Mouse (Mus musculus): ENCODE data around the gene Sh3rf1. TPM values are rescaled to one million over a fixed set of nuclear protein-coding genes. Genes with fewer than 3 reads are reported as not detected.

Sh3rf1 gene
- polyA plus RNA-seq, 1 experiment from 2014 or later: 1.2 TPM

GRCm38 (mm10) chr8:61386645-61387044 lies 163.0 kb downstream of the Sh3rf1 start:
- Histone ChIP-seq H3K4me2 (no peak overlapping the region), H3K27me3 (no peaks in the 10 kb centered on the region), H3K36me3 (replicated peaks) (no peaks in the 10 kb centered on the region), H3K9me3 (replicated peaks) (no peaks in the 10 kb centered on the region), H3K4me1 (replicated peaks) (peaks cover 10% of the 10 kb centered on the region), H3K9ac (no peak overlapping the region), H3K4me3 (replicated peaks) (no peak overlapping the region), H3K27ac (replicated peaks) (no peak overlapping the region)
- 62% methylated on average over 7 of the region's 7 CpGs for WGBS (ENCODE audit: insufficient replicate concordance)
- 0 out of 2 replicates have a peak, but pooled peaks have one; percentile 28 for ATAC-seq (ENCODE audit: insufficient read depth)

GRCm38 (mm10) chr8:61387501-61387963 lies 163.9 kb downstream of the Sh3rf1 start:
- ATAC-seq (ENCODE audit: insufficient read depth): no peak
- Histone ChIP-seq H3K27me3 (no peaks in the 10 kb centered on the region), H3K4me2 (no peak overlapping the region), H3K9ac (no peak overlapping the region), H3K4me1 (replicated peaks) (peaks cover 18% of the 10 kb centered on the region), H3K9me3 (replicated peaks) (no peaks in the 10 kb centered on the region), H3K36me3 (replicated peaks) (no peaks in the 10 kb centered on the region), H3K4me3 (replicated peaks) (no peak overlapping the region), H3K27ac (replicated peaks) (no peak overlapping the region)
- WGBS (ENCODE audit: insufficient replicate concordance): 39% methylated on average over 6 of the region's 6 CpGs

- no peak for ATAC-seq (ENCODE audit: insufficient read depth)
- no peak overlapping the region for H3K4me3 ChIP-seq (replicated peaks)
- H3K9me3 ChIP-seq (replicated peaks): no peaks in the 10 kb centered on the region
- H3K4me1 ChIP-seq (replicated peaks): peaks cover 18% of the 10 kb centered on the region
- no peak overlapping the region for H3K9ac ChIP-seq
- WGBS (ENCODE audit: insufficient replicate concordance): 62% methylated on average over 9 of the region's 9 CpGs
- no peak overlapping the region for H3K27ac ChIP-seq (replicated peaks)
- H3K4me2 ChIP-seq: no peak overlapping the region
- no peaks in the 10 kb centered on the region for H3K27me3 ChIP-seq
- H3K36me3 ChIP-seq (replicated peaks): no peaks in the 10 kb centered on the region
Measured at GRCm38 (mm10) chr8:61388341-61388740, 164.7 kb downstream of the Sh3rf1 start.

- ATAC-seq (ENCODE audit: insufficient read depth): no peak
- H3K4me3 ChIP-seq (replicated peaks): no peak overlapping the region
- 0 out of 2 replicates have a peak, but pooled peaks cover 3% of the 10 kb centered on the region for H3K36me3 ChIP-seq (replicated peaks)
- no peak overlapping the region for H3K9ac ChIP-seq
- H3K4me2 ChIP-seq: no peak overlapping the region
- no peak overlapping the region for H3K27ac ChIP-seq (replicated peaks)
- no peaks in the 10 kb centered on the region for H3K9me3 ChIP-seq (replicated peaks)
- 73% methylated on average over 18 of the region's 18 CpGs for WGBS (ENCODE audit: insufficient replicate concordance)
- H3K27me3 ChIP-seq: no peaks in the 10 kb centered on the region
- H3K4me1 ChIP-seq (replicated peaks): peaks cover 18% of the 10 kb centered on the region
Measured at GRCm38 (mm10) chr8:61390307-61391057, 166.8 kb downstream of the Sh3rf1 start.

GRCm38 (mm10) chr8:61391058-61391434 lies 167.4 kb downstream of the Sh3rf1 start:
- Histone ChIP-seq H3K27me3 (no peaks in the 10 kb centered on the region), H3K4me1 (replicated peaks) (peaks cover 18% of the 10 kb centered on the region), H3K4me2 (no peak overlapping the region), H3K9me3 (replicated peaks) (no peaks in the 10 kb centered on the region), H3K27ac (replicated peaks) (no peak overlapping the region), H3K9ac (no peak overlapping the region), H3K36me3 (replicated peaks) (0 out of 2 replicates have a peak, but pooled peaks cover 3% of the 10 kb centered on the region), H3K4me3 (replicated peaks) (no peak overlapping the region)
- no peak for ATAC-seq (ENCODE audit: insufficient read depth)
- WGBS (ENCODE audit: insufficient replicate concordance): 78% methylated on average over 13 of the region's 13 CpGs

GRCm38 (mm10) chr8:61397139-61397538 lies 173.5 kb downstream of the Sh3rf1 start:
- WGBS (ENCODE audit: insufficient replicate concordance): 9% methylated on average over 2 of the region's 2 CpGs
- H3K9ac ChIP-seq: no peak overlapping the region
- H3K4me1 ChIP-seq (replicated peaks): peaks cover 6% of the 10 kb centered on the region; the same call in 1 of the 2 replicates
- H3K4me2 ChIP-seq: peak overlapping the region; percentile 26
- 0 out of 2 replicates have a peak, but pooled peaks cover 3% of the 10 kb centered on the region for H3K36me3 ChIP-seq (replicated peaks)
- H3K9me3 ChIP-seq (replicated peaks): no peaks in the 10 kb centered on the region
- H3K27ac ChIP-seq (replicated peaks): peak overlapping the region; percentile 45
- no peaks in the 10 kb centered on the region for H3K27me3 ChIP-seq
- ATAC-seq (ENCODE audit: insufficient read depth): peak; percentile 83
- peak overlapping the region; percentile 26 for H3K4me3 ChIP-seq (replicated peaks)

GRCm38 (mm10) chr8:61397755-61398154 lies 174.1 kb downstream of the Sh3rf1 start:
- Histone ChIP-seq H3K4me2 (no peak overlapping the region), H3K9me3 (replicated peaks) (no peaks in the 10 kb centered on the region), H3K27ac (replicated peaks) (0 out of 2 replicates have a peak overlapping the region, but pooled peaks have one; percentile 14), H3K9ac (no peak overlapping the region), H3K4me3 (replicated peaks) (no peak overlapping the region), H3K4me1 (replicated peaks) (peaks cover 5% of the 10 kb centered on the region; the same call in 1 of the 2 replicates), H3K27me3 (no peaks in the 10 kb centered on the region), H3K36me3 (replicated peaks) (0 out of 2 replicates have a peak, but pooled peaks cover 3% of the 10 kb centered on the region)
- 45% methylated on average over 7 of the region's 7 CpGs for WGBS (ENCODE audit: insufficient replicate concordance)
- peak; percentile 66 for ATAC-seq (ENCODE audit: insufficient read depth)

- ATAC-seq (ENCODE audit: insufficient read depth): peak; percentile 47
- no peaks in the 10 kb centered on the region for H3K27me3 ChIP-seq
- peaks cover 4% of the 10 kb centered on the region; the same call in 1 of the 2 replicates for H3K4me1 ChIP-seq (replicated peaks)
- no peak overlapping the region for H3K4me2 ChIP-seq
- no peaks in the 10 kb centered on the region for H3K9me3 ChIP-seq (replicated peaks)
- 65% methylated on average over 7 of the region's 7 CpGs for WGBS (ENCODE audit: insufficient replicate concordance)
- H3K36me3 ChIP-seq (replicated peaks): no peaks in the 10 kb centered on the region
- no peak overlapping the region for H3K4me3 ChIP-seq (replicated peaks)
- H3K27ac ChIP-seq (replicated peaks): peak overlapping the region; percentile 59
- H3K9ac ChIP-seq: no peak overlapping the region
Measured at GRCm38 (mm10) chr8:61402861-61403260, 179.2 kb downstream of the Sh3rf1 start.

GRCm38 (mm10) chr8:61403266-61404177 lies 179.8 kb downstream of the Sh3rf1 start:
- Histone ChIP-seq H3K27ac (replicated peaks) (peak overlapping the region; percentile 59), H3K4me3 (replicated peaks) (no peak overlapping the region), H3K36me3 (replicated peaks) (no peaks in the 10 kb centered on the region), H3K9ac (no peak overlapping the region), H3K4me2 (no peak overlapping the region), H3K27me3 (no peaks in the 10 kb centered on the region), H3K4me1 (replicated peaks) (0 out of 2 replicates have a peak, but pooled peaks cover 4% of the 10 kb centered on the region), H3K9me3 (replicated peaks) (no peaks in the 10 kb centered on the region)
- 33% methylated on average over 6 of the region's 6 CpGs for WGBS (ENCODE audit: insufficient replicate concordance)
- ATAC-seq (ENCODE audit: insufficient read depth): peak; percentile 70

- H3K36me3 ChIP-seq (replicated peaks): no peaks in the 10 kb centered on the region
- H3K4me1 ChIP-seq (replicated peaks): 0 out of 2 replicates have a peak, but pooled peaks cover 4% of the 10 kb centered on the region
- ATAC-seq (ENCODE audit: insufficient read depth): no peak
- H3K27ac ChIP-seq (replicated peaks): no peak overlapping the region
- no peaks in the 10 kb centered on the region for H3K9me3 ChIP-seq (replicated peaks)
- H3K4me3 ChIP-seq (replicated peaks): no peak overlapping the region
- no peak overlapping the region for H3K4me2 ChIP-seq
- H3K9ac ChIP-seq: no peak overlapping the region
- 49% methylated on average over 3 of the region's 3 CpGs for WGBS (ENCODE audit: insufficient replicate concordance)
- no peaks in the 10 kb centered on the region for H3K27me3 ChIP-seq
Measured at GRCm38 (mm10) chr8:61404178-61404560, 180.5 kb downstream of the Sh3rf1 start.

- no peak for ATAC-seq (ENCODE audit: insufficient read depth)
- WGBS (ENCODE audit: insufficient replicate concordance): 76% methylated on average over 4 of the region's 4 CpGs
- Histone ChIP-seq H3K9me3 (replicated peaks) (no peaks in the 10 kb centered on the region), H3K4me1 (replicated peaks) (no peaks in the 10 kb centered on the region), H3K27ac (replicated peaks) (no peak overlapping the region), H3K36me3 (replicated peaks) (no peaks in the 10 kb centered on the region), H3K27me3 (no peaks in the 10 kb centered on the region), H3K4me2 (no peak overlapping the region), H3K4me3 (replicated peaks) (no peak overlapping the region), H3K9ac (no peak overlapping the region)
Measured at GRCm38 (mm10) chr8:61409081-61409480, 185.4 kb downstream of the Sh3rf1 start.
